Mouse (Mus musculus) granulocyte monocyte progenitor cell, adult 5-6 weeks (primary cell): ENCODE results near the gene Itgb7. TPM values are rescaled to one million over a fixed set of nuclear protein-coding genes. Genes with fewer than 3 reads are reported as not detected.
A peak's percentile ranks its signal among the peaks of the same experiment; 100 is the strongest.

Source experiments
- ATAC-seq: replicated peaks from 2 replicates; pipeline ENCODE4 v1.8.0; 2016; ENCODE audit warnings: mild to moderate bottlenecking, moderate TSS enrichment, inconsistent platforms; ENCODE audit not compliant: poor library complexity, severe bottlenecking
- total RNA-seq, 2 experiments: library from RNA; stranded (forward) in 1 of 2; stranded (reverse) in 1 of 2; fragments of 200-712, 200-1000 nt in 1 of 2; fragments of >200 nt in 1 of 2; fragmentation: Nextera tagmentation in 1 of 2; gene quantifications; 2 replicates each; pipeline ENCODE4 v1.2.3; 2014 to 2017

The Itgb7 gene
- total RNA-seq, 2 experiments from 2014 or later, result 15.2 to 42.7 TPM

GRCm38 (mm10) chr15:102249967-102250366 is 18.2 kb upstream of the Itgb7 start:
- ATAC-seq, result no peak

GRCm38 (mm10) chr15:102249251-102249691 is 17.5 kb upstream of the Itgb7 start:
- ATAC-seq, result no peak

GRCm38 (mm10) chr15:102248812-102249191 is 17.1 kb upstream of the Itgb7 start:
- no peak for ATAC-seq

- ATAC-seq, result no peak
Observed at GRCm38 (mm10) chr15:102248131-102248811, 16.5 kb upstream of the Itgb7 start.

- ATAC-seq, result peak; percentile 21
Observed at GRCm38 (mm10) chr15:102247252-102248130, 15.7 kb upstream of the Itgb7 start.

- peak; percentile 36 for ATAC-seq
Observed at GRCm38 (mm10) chr15:102246866-102247251, 15.1 kb upstream of the Itgb7 start.

GRCm38 (mm10) chr15:102245891-102246741 is 14.4 kb upstream of the Itgb7 start:
- peak; percentile 33 for ATAC-seq

GRCm38 (mm10) chr15:102245461-102245881 is 13.7 kb upstream of the Itgb7 start:
- ATAC-seq, result no peak

GRCm38 (mm10) chr15:102244306-102245191 is 12.8 kb upstream of the Itgb7 start:
- ATAC-seq, result no peak

GRCm38 (mm10) chr15:102243229-102244190 is 11.8 kb upstream of the Itgb7 start:
- peak; percentile 72 for ATAC-seq

GRCm38 (mm10) chr15:102242404-102243228 is 10.9 kb upstream of the Itgb7 start:
- no peak for ATAC-seq

GRCm38 (mm10) chr15:102240607-102241006 is 8.9 kb upstream of the Itgb7 start:
- ATAC-seq, result no peak

- no peak for ATAC-seq
Observed at GRCm38 (mm10) chr15:102239851-102240250, 8.1 kb upstream of the Itgb7 start.

- ATAC-seq, result peak; percentile 36
Observed at GRCm38 (mm10) chr15:102239260-102239590, 7.5 kb upstream of the Itgb7 start.

GRCm38 (mm10) chr15:102238543-102239259 is 7.0 kb upstream of the Itgb7 start:
- no peak for ATAC-seq

- ATAC-seq, result no peak
Observed at GRCm38 (mm10) chr15:102235371-102236027, 3.8 kb upstream of the Itgb7 start.

GRCm38 (mm10) chr15:102233896-102234295 is 2.2 kb upstream of the Itgb7 start:
- peak; percentile 28 for ATAC-seq
